29 mouse cellular contexts compared by ENCODE assay signal in genomic region chr14:49453782-49454181, GRCm38 (mm10).
DNase-seq lines count a peak whose midpoint lies in the region; ATAC-seq and TF ChIP-seq lines count a peak whose summit lies in the region.
"Had no signal": no experiment of that assay in that cellular context is flagged by ENCODE, and none has a peak within 500 bp of the region (broad histone marks: within the 10 kb centered on the region; RNA-seq: fewer than 3 reads in every experiment).

No protein-coding gene starts in this region.

- no peaks in the 10 kb centered on the region for H3K36me3 ChIP-seq in midbrain, embryonic 14.5 days (ENCODE audit: control insufficient read depth, insufficient read depth, low read length)
- H3K36me3 ChIP-seq in midbrain, embryonic 11.5 days (ENCODE audit: control insufficient read depth, insufficient read depth, low read length): no peaks in the 10 kb centered on the region
- H3K36me3 ChIP-seq: forebrain, embryonic 15.5 days; hindbrain, embryonic 13.5 days; limb, embryonic 10.5 days; limb, embryonic 15.5 days; liver, embryonic 13.5 days had no signal

- no peaks in the 10 kb centered on the region for H3K27me3 ChIP-seq in midbrain, embryonic 14.5 days (ENCODE audit: control insufficient read depth, insufficient read depth, low read length)
- no peaks in the 10 kb centered on the region for H3K27me3 ChIP-seq in midbrain, embryonic 11.5 days (ENCODE audit: control insufficient read depth, insufficient read depth, low read length)
- H3K27me3 ChIP-seq: forebrain, embryonic 15.5 days; hindbrain, embryonic 13.5 days; limb, embryonic 15.5 days; liver, embryonic 13.5 days; megakaryocyte, embryonic 14.5 days had no signal

- H3K9me3 ChIP-seq in midbrain, embryonic 14.5 days (ENCODE audit: control insufficient read depth, low read length): no peaks in the 10 kb centered on the region
- H3K9me3 ChIP-seq in midbrain, embryonic 11.5 days (ENCODE audit: control insufficient read depth, low read length): no peaks in the 10 kb centered on the region; the same call in 1 of the 2 replicates
- H3K9me3 ChIP-seq: forebrain, embryonic 15.5 days; hindbrain, embryonic 13.5 days; limb, embryonic 10.5 days; limb, embryonic 15.5 days; liver, embryonic 13.5 days had no signal

- no peak for TF ChIP-seq CTCF in brain, embryonic 14.5 days (IDR thresholded peaks at IDR 0.05; ENCODE audit: borderline replicate concordance, extremely low read depth, insufficient read depth, insufficient read length)

- TF ChIP-seq POLR2A in brain, embryonic 14.5 days (IDR thresholded peaks at IDR 0.05; ENCODE audit: borderline replicate concordance, extremely low read depth, insufficient read depth, insufficient read length, poor library complexity, severe bottlenecking): no peak

- H3K9ac ChIP-seq in midbrain, embryonic 14.5 days (replicated peaks; ENCODE audit: low read length): no peak overlapping the region
- H3K9ac ChIP-seq in midbrain, embryonic 11.5 days (ENCODE audit: low read length): no peak overlapping the region
- H3K9ac ChIP-seq: forebrain, embryonic 15.5 days; hindbrain, embryonic 13.5 days; limb, embryonic 15.5 days; liver, embryonic 13.5 days had no signal

- no peaks in the 10 kb centered on the region for H3K4me1 ChIP-seq in midbrain, embryonic 14.5 days (ENCODE audit: control insufficient read depth, insufficient read depth, low read length)
- H3K4me1 ChIP-seq in midbrain, embryonic 11.5 days (ENCODE audit: control insufficient read depth, insufficient read depth, low read length): no peaks in the 10 kb centered on the region
- H3K4me1 ChIP-seq: forebrain, embryonic 15.5 days; limb, embryonic 10.5 days; limb, embryonic 15.5 days; liver, embryonic 13.5 days; megakaryocyte, embryonic 14.5 days had no signal

- H3K27ac ChIP-seq in midbrain, embryonic 14.5 days (replicated peaks; ENCODE audit: low read depth, low read length): no peak overlapping the region
- H3K27ac ChIP-seq in midbrain, embryonic 11.5 days (ENCODE audit: low read depth, low read length): no peak overlapping the region
- H3K27ac ChIP-seq: forebrain, embryonic 15.5 days; limb, embryonic 10.5 days; limb, embryonic 15.5 days; liver, embryonic 13.5 days had no signal

- H3K4me2 ChIP-seq in midbrain, embryonic 14.5 days (ENCODE audit: low read length): no peak overlapping the region
- H3K4me2 ChIP-seq in midbrain, embryonic 11.5 days: no peak overlapping the region
- H3K4me2 ChIP-seq: forebrain, embryonic 15.5 days; heart, embryonic 11.5 days; hindbrain, embryonic 13.5 days; limb, embryonic 15.5 days; liver, embryonic 13.5 days had no signal

- DNase-seq in embryo, embryonic 10 days (ENCODE audit: low spot score): peak; percentile 9
- DNase-seq in embryo, embryonic 9.5 days (ENCODE audit: extremely low spot score): no peak
- DNase-seq in midbrain, embryonic 14.5 days: peak; percentile 8
- DNase-seq in midbrain, embryonic 11.5 days (ENCODE audit: low spot score, missing footprints): no peak
- peak; percentile 17 for DNase-seq in Muller cell, postnatal 12 days (ENCODE audit: inconsistent ontology term)
- peak; percentile 41 for DNase-seq in brain, embryonic 14.5 days (ENCODE audit: low read depth)
- no peak for DNase-seq in thymus, adult 18-20 months
- no peak for DNase-seq in left cerebral cortex, postnatal 10 days (ENCODE audit: extremely low spot score in 1 of 2, low spot score in 2 of 2)
- DNase-seq: adrenal gland, postnatal 14 days; B cell, adult 2 months; cerebellum, adult 11 months; cerebellum, postnatal 10 days; gastrocnemius, postnatal 25 days; heart, adult 18-20 months; heart, postnatal 4 days; kidney, adult 18-20 months; kidney, postnatal 4 days; layer of hippocampus, postnatal 36 days; liver, embryonic 13.5 days; lung, adult 18-20 months; lung, postnatal 4 days had no signal

- H3K4me3 ChIP-seq in midbrain, embryonic 14.5 days (replicated peaks; ENCODE audit: low read depth, low read length): no peak overlapping the region
- no peak overlapping the region for H3K4me3 ChIP-seq in midbrain, embryonic 11.5 days (ENCODE audit: low read depth, low read length)
- H3K4me3 ChIP-seq: forebrain, embryonic 15.5 days; hindbrain, embryonic 13.5 days; limb, embryonic 10.5 days; limb, embryonic 15.5 days; liver, embryonic 13.5 days; megakaryocyte, embryonic 14.5 days had no signal

- intact Hi-C loops in left cerebral cortex, postnatal 10 days (cut with DNase I): no loop called here

- 34% methylated on average over 3 of the region's 3 CpGs for WGBS in midbrain, embryonic 14.5 days
- 34% methylated on average over 3 of the region's 3 CpGs for WGBS in midbrain, embryonic 11.5 days

- no peak for ATAC-seq in midbrain, embryonic 14.5 days (ENCODE audit: low FRiP score, low TSS enrichment)
- ATAC-seq in midbrain, embryonic 11.5 days (ENCODE audit: low FRiP score): no peak
- ATAC-seq: inflammation-experienced regulatory T-cells, adult 6 months; lung, postnatal 0 days had no signal

Comparison
In these comparisons a context has a peak if more than half of its experiments do, and no peak if none do; other contexts are left out.
1. DNase-seq: peak in embryo, embryonic 10 days (single experiment), midbrain, embryonic 14.5 days (single experiment), Muller cell, postnatal 12 days (single experiment) and brain, embryonic 14.5 days (single experiment); none in embryo, embryonic 9.5 days (single experiment), midbrain, embryonic 11.5 days (single experiment), thymus, adult 18-20 months (0 of 2) and left cerebral cortex, postnatal 10 days (0 of 2).